Mouse (Mus musculus) left cerebral cortex, postnatal 14 days (tissue): Measurements from ENCODE around the gene Card11. TPM values are rescaled to one million over a fixed set of nuclear protein-coding genes. Genes with fewer than 3 reads are reported as not detected.

ENCODE experiments used
- DNase-seq, 2 experiments: peaks; one replicate each; pipeline ENCODE4 v3.0.0; 2021 to 2022; ENCODE audit warnings: low spot score in 2 of 2, mixed read lengths in 1 of 2
- intact Hi-C: fragments of 180-260 bp; cut with DNase I; formaldehyde crosslinking; loops from one replicate; pipeline ENCODE4 v1.15.1; 2025
- microRNA-seq, 2 experiments: library from miRNA; unstranded; fragments of <30 nt; microRNA quantifications; one replicate each; pipeline ENCODE4 v1.2.0; 2022
- total RNA-seq, 2 experiments: library from RNA; stranded (reverse); gene quantifications; 2 replicates each; pipeline ENCODE4 v1.2.3; 2021

Card11 gene
- total RNA-seq, 2 experiments from 2014 or later, result 0.27 to 0.37 TPM

DNA sequence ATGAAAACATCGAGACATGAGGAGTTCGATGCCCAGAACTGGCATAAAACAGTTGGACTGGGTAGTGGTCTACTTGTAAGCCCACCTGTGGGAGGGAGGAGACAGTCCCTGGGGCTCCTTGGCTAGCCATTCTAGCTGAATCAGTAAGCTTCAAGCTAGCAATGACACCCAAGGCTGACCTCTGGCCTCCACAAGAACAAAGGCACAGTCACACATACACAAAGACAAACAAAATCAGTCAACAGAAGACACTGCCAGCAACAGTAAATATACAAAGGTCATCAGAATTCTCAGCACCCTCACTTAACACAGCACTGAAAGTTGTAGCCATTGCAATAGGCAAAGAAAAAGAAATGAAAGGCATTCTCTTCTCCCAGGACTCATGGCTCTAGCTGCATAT lies 177.0 kb downstream of the Card11 start:
- intact Hi-C loops, result no loop called here
- no peak for DNase-seq

Small RNA genes lying within 50 kb of the gene (microRNA-seq; reads per million reads assigned to microRNA genes)
- 0 reads per million in 2 experiments for gene Gm44385

Other genes starting within 250 kb of the Card11 start
- 10 to 100 TPM; 68.1 to 73.8 TPM for gene Gna12, start 170.2 kb downstream of the Card11 start, total RNA-seq
- gene Sdk1, start 240.9 kb upstream of the Card11 start, total RNA-seq, result 10 to 100 TPM; 14.0 to 15.4 TPM